Mouse (Mus musculus) kidney, embryonic 16.5 days (tissue): ENCODE measurements around the gene Rnf150. TPM values are rescaled to one million over a fixed set of nuclear protein-coding genes. Genes with fewer than 3 reads are reported as not detected.

Experiments
- ATAC-seq: fragments of 200-750 bp; cut with Nextera tagmentation; 2 replicates; pipeline ENCODE4 v1.8.0; 2017; ENCODE audit warnings: moderate TSS enrichment; ENCODE audit not compliant: low FRiP score, low TSS enrichment
- H3K27ac ChIP-seq: fragments of 300-500 bp; sonication (generic); 2 replicates; pipeline ENCODE4 v1.5.1; 2014; ENCODE audit warnings: low read length
- H3K27me3 ChIP-seq: fragments of 300-500 bp; sonication (generic); 2 replicates; pipeline ENCODE4 v1.6.1; 2014; ENCODE audit warnings: low read length, control low read depth, mixed read lengths; ENCODE audit not compliant: insufficient read depth
- H3K36me3 ChIP-seq: fragments of 300-500 bp; sonication (generic); 2 replicates; pipeline ENCODE4 v1.6.1; 2014; ENCODE audit warnings: low read length, control low read depth, mixed read lengths; ENCODE audit not compliant: insufficient read depth
- H3K4me1 ChIP-seq: fragments of 300-500 bp; sonication (generic); 2 replicates; pipeline ENCODE4 v1.6.1; 2014; ENCODE audit warnings: low read length, control low read depth, mixed read lengths; ENCODE audit not compliant: insufficient read depth
- H3K4me2 ChIP-seq: fragments of 300-500 bp; sonication (generic); replicated peaks from 2 replicates; pipeline ENCODE4 v1.6.1; 2014; ENCODE audit warnings: low read depth, low read length
- H3K4me3 ChIP-seq: fragments of 300-500 bp; sonication (generic); 2 replicates; pipeline ENCODE4 v1.5.1; 2014; ENCODE audit warnings: mild to moderate bottlenecking, low read length
- H3K9ac ChIP-seq: fragments of 300-500 bp; sonication (generic); replicated peaks from 2 replicates; pipeline ENCODE4 v1.6.1; 2014; ENCODE audit warnings: low read length
- H3K9me3 ChIP-seq: fragments of 300-500 bp; sonication (generic); 2 replicates; pipeline ENCODE4 v1.6.1; 2016; ENCODE audit warnings: low read length, control low read depth
- WGBS: fragments of 180-500 bp; shearing (Covaris S2); extraction: QIAGEN DNeasy Blood & Tissue Kit; methylation state at CpG from one replicate; pipeline ENCODE4 v1.1.7; 2014; 5-methylcytosine and 5-hydroxymethylcytosine counted together
- polyA plus RNA-seq: library from polyadenylated mRNA; unstranded; fragments of >200 nt; fragmentation: Nextera tagmentation; extraction: Ambion mirVana; gene quantifications from 2 replicates; pipeline ENCODE4 v1.2.1, GENCODE M21; 2015

The Rnf150 gene
- polyA plus RNA-seq, 1 experiment from 2014 or later, result 2.0 TPM

GRCm38 (mm10) chr8:82992093-82992492 lies 128.9 kb downstream of the Rnf150 start:
- no peaks in the 10 kb centered on the region for H3K36me3 ChIP-seq
- 62% methylated on average over 4 of the region's 4 CpGs for WGBS
- no peak overlapping the region for H3K27ac ChIP-seq
- H3K27me3 ChIP-seq, result no peaks in the 10 kb centered on the region
- H3K4me3 ChIP-seq, result no peak overlapping the region
- no peak overlapping the region for H3K9ac ChIP-seq
- H3K9me3 ChIP-seq, result no peaks in the 10 kb centered on the region
- ATAC-seq, result no peak
- no peaks in the 10 kb centered on the region for H3K4me1 ChIP-seq
- no peak overlapping the region for H3K4me2 ChIP-seq

GRCm38 (mm10) chr8:82995727-82996438 lies 132.7 kb downstream of the Rnf150 start:
- H3K27ac ChIP-seq, result no peak overlapping the region
- no peak overlapping the region for H3K4me2 ChIP-seq
- H3K9ac ChIP-seq, result no peak overlapping the region
- no peaks in the 10 kb centered on the region for H3K9me3 ChIP-seq
- no peaks in the 10 kb centered on the region for H3K36me3 ChIP-seq
- no peaks in the 10 kb centered on the region for H3K27me3 ChIP-seq
- 82% methylated on average over 3 of the region's 3 CpGs for WGBS
- no peak for ATAC-seq
- H3K4me1 ChIP-seq, result no peaks in the 10 kb centered on the region
- H3K4me3 ChIP-seq, result no peak overlapping the region

- no peaks in the 10 kb centered on the region for H3K4me1 ChIP-seq
- H3K36me3 ChIP-seq, result no peaks in the 10 kb centered on the region
- no peak overlapping the region for H3K4me2 ChIP-seq
- 87% methylated on average over 3 of the region's 3 CpGs for WGBS
- no peak for ATAC-seq
- H3K9me3 ChIP-seq, result no peaks in the 10 kb centered on the region
- H3K4me3 ChIP-seq, result no peak overlapping the region
- H3K27me3 ChIP-seq, result no peaks in the 10 kb centered on the region
- H3K27ac ChIP-seq, result no peak overlapping the region
- H3K9ac ChIP-seq, result no peak overlapping the region
Measured at GRCm38 (mm10) chr8:82996843-82997242, 133.7 kb downstream of the Rnf150 start.

GRCm38 (mm10) chr8:82998778-82999177 lies 135.6 kb downstream of the Rnf150 start:
- Histone ChIP-seq H3K4me1 (no peaks in the 10 kb centered on the region), H3K4me3 (no peak overlapping the region), H3K9me3 (no peaks in the 10 kb centered on the region), H3K4me2 (no peak overlapping the region), H3K27me3 (no peaks in the 10 kb centered on the region), H3K9ac (no peak overlapping the region), H3K27ac (no peak overlapping the region), H3K36me3 (no peaks in the 10 kb centered on the region)
- no peak for ATAC-seq
- 88% methylated on average over 2 of the region's 2 CpGs for WGBS

- Histone ChIP-seq H3K4me1 (no peaks in the 10 kb centered on the region), H3K4me3 (no peak overlapping the region), H3K27ac (no peak overlapping the region), H3K27me3 (no peaks in the 10 kb centered on the region), H3K9ac (no peak overlapping the region), H3K4me2 (no peak overlapping the region), H3K36me3 (peaks cover 5% of the 10 kb centered on the region; the same call in 1 of the 2 replicates), H3K9me3 (no peaks in the 10 kb centered on the region)
- no peak for ATAC-seq
- 92% methylated on average over 7 of the region's 7 CpGs for WGBS
Measured at GRCm38 (mm10) chr8:83003187-83003586, 140.0 kb downstream of the Rnf150 start.

GRCm38 (mm10) chr8:83009481-83009880 lies 146.3 kb downstream of the Rnf150 start:
- H3K9me3 ChIP-seq, result no peaks in the 10 kb centered on the region
- WGBS, result 82% methylated on average over 5 of the region's 5 CpGs

GRCm38 (mm10) chr8:83011286-83011685 lies 148.1 kb downstream of the Rnf150 start:
- Histone ChIP-seq H3K9me3 (no peaks in the 10 kb centered on the region), H3K4me1 (no peaks in the 10 kb centered on the region), H3K36me3 (peaks cover 5% of the 10 kb centered on the region; the same call in 1 of the 2 replicates), H3K9ac (no peak overlapping the region), H3K4me2 (no peak overlapping the region), H3K27ac (no peak overlapping the region), H3K4me3 (no peak overlapping the region), H3K27me3 (no peaks in the 10 kb centered on the region)
- ATAC-seq, result no peak
- 57% methylated on average over 2 of the region's 2 CpGs for WGBS

More at GRCm38 (mm10) chr8:83009481-83009880, 146.3 kb downstream of the Rnf150 start:
- Histone ChIP-seq H3K4me2 (no peak overlapping the region), H3K27ac (no peak overlapping the region), H3K4me3 (no peak overlapping the region), H3K27me3 (no peaks in the 10 kb centered on the region), H3K36me3 (peaks cover 5% of the 10 kb centered on the region; the same call in 1 of the 2 replicates), H3K4me1 (no peaks in the 10 kb centered on the region), H3K9ac (no peak overlapping the region)
- ATAC-seq, result no peak

- Histone ChIP-seq H3K27me3 (no peaks in the 10 kb centered on the region), H3K4me1 (no peaks in the 10 kb centered on the region), H3K9me3 (no peaks in the 10 kb centered on the region), H3K36me3 (0 out of 2 replicates have a peak, but pooled peaks cover under 1% of the 10 kb centered on the region), H3K4me3 (no peak overlapping the region), H3K9ac (no peak overlapping the region), H3K27ac (no peak overlapping the region), H3K4me2 (no peak overlapping the region)
- 51% methylated on average over 5 of the region's 5 CpGs for WGBS
- ATAC-seq, result no peak
Measured at GRCm38 (mm10) chr8:83011758-83012157, 148.6 kb downstream of the Rnf150 start.

- no peak overlapping the region for H3K9ac ChIP-seq
- WGBS, result 64% methylated on average over 2 of the region's 2 CpGs
Measured at GRCm38 (mm10) chr8:83028211-83028610, 165.1 kb downstream of the Rnf150 start.

GRCm38 (mm10) chr8:83032800-83033199 lies 169.6 kb downstream of the Rnf150 start:
- H3K4me1 ChIP-seq, result peaks cover 4% of the 10 kb centered on the region; the same call in 1 of the 2 replicates
- no peak for ATAC-seq
- WGBS, result 48% methylated on average over 7 of the region's 7 CpGs

More at GRCm38 (mm10) chr8:83028211-83028610, 165.1 kb downstream of the Rnf150 start:
- ATAC-seq, result no peak
- H3K9me3 ChIP-seq, result no peaks in the 10 kb centered on the region; the same call in 1 of the 2 replicates
- H3K27ac ChIP-seq, result no peak overlapping the region
- no peaks in the 10 kb centered on the region for H3K27me3 ChIP-seq
- H3K4me1 ChIP-seq, result peaks cover 4% of the 10 kb centered on the region; the same call in 1 of the 2 replicates
- no peak overlapping the region for H3K4me2 ChIP-seq
- H3K4me3 ChIP-seq, result no peak overlapping the region
- no peaks in the 10 kb centered on the region for H3K36me3 ChIP-seq

More at GRCm38 (mm10) chr8:83032800-83033199, 169.6 kb downstream of the Rnf150 start:
- Histone ChIP-seq H3K4me3 (no peak overlapping the region), H3K36me3 (no peaks in the 10 kb centered on the region), H3K4me2 (no peak overlapping the region), H3K9me3 (no peaks in the 10 kb centered on the region; the same call in 1 of the 2 replicates), H3K27ac (no peak overlapping the region), H3K9ac (no peak overlapping the region), H3K27me3 (no peaks in the 10 kb centered on the region)
